Mouse (Mus musculus) 3134 (cell line): ENCODE data around the gene Bcl2l13.
"Not testable (repeated sequence)": the region's sequence is repeated elsewhere in the genome, so short reads cannot be mapped to it uniquely, and the experiment has no call there.

Experiments
- DNase-seq: peaks from one replicate; pipeline ENCODE4 v3.0.0-alpha.2; 2011; ENCODE audit warnings: low spot score; ENCODE audit not compliant: insufficient read length; ENCODE audit errors: extremely low read depth

Gene Bcl2l13

DNA sequence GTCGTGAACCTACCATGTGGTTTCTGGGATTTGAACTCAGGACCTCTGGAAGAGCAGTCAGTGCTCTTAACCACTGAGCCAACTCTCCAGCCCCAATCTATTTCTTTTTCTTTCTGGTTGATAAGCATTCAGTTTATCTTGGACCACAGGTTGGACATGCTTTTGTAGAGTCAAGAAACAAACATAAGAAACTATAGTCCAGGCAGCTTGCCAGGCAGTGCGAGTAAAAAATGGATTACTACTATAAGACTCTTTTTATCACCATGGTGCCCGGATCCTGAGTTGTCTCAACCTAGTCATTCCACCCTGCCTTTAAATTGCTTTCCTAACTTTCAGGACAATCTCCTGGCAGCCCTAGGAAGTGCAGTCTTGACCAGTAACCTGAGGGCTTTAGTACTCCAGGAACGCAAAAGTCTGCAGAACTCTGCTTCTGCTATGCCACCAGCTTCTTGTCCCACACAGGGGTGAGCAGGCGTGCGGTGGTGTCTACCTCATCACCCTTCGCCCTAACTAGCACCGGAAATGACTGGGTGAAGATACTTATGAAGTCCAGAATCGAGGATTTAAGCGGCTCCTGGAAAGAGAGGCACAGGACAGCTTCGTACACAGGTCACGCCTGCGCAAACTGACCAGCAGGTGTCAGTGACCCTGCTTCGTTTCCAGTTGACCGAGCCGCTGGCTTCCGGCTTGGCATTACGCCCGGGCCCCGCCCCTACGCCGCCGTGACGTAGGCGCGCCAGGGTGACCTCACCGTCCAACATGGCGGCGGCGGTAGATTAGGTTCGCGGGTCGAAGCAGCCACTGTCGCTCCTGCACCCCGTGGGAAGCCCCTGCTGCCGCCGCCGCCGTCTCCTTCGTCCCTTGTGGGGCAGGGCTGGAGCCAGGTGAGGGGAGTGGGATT is at the start of gene Bcl2l13:
Gene Bcl2l13 (plus strand): TSS at position 739 of the 901 bp plus-strand sequence.
- DNase-seq: peak; percentile 96

DNA sequence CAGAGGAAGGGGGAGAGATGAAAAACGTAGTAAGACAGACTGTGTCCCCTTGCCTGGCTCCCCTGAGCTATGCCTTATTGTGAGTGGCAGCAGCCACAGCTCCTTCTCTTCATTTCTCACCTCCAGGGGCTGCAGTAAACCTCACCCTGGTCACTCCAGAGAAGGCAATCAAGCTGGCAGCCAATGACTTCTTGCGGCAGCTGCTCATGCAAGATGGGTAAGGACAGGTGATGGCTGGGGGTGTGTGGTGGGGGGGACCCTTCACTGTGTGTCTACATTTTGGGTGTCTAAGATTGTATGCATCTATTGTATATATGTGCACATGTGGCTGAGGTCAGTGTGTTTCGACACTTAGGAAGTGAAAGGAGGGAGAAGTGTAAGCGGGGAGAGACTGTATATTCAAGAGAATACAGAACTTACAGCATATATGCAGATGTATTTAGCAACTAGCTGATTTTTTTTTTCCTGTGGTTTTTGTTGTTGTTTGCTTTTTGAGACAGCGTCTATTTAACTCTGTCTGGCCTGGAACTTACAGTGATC is 47.9 kb upstream of the Bcl2l13 start:
- no peak for DNase-seq

DNA sequence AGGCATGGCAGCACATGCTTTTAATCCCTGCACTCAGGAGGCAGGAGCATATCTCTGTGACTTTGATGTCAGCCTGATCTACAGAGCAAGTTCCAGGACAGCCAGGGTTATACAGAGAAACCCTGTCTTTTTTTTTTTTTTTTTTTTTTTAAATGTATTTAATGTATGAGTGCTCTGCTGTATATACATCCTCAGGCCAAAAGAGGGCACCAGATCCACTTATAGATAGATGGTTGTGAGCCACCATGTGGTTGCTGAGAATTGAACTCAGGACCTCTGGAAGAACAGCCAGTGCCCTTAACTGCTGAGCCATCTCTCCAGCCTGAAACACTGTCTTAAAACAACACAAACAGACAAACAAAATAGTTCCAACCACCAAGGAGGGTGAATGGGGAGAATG is 47.1 kb upstream of the Bcl2l13 start:
- no peak for DNase-seq

DNA sequence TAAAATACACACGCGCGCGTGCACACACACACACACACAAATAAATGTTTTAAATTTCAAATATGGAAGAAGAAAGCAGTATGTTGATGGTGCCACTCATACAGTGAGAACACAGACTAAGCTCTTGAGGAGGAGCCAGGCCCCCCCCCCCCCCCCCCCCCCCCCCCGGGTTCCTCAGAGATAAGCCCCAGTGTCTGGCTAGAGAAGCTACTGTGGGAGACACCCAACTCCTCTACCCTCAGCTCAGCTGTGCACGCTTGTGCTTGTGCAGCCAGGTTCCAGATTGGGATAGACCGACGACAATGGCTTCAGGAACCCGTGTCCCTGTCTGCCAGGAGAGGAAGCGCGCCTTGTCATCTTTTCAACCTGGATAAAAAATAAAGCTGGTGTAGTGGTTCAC is 45.9 kb upstream of the Bcl2l13 start:
- DNase-seq: no peak

DNA sequence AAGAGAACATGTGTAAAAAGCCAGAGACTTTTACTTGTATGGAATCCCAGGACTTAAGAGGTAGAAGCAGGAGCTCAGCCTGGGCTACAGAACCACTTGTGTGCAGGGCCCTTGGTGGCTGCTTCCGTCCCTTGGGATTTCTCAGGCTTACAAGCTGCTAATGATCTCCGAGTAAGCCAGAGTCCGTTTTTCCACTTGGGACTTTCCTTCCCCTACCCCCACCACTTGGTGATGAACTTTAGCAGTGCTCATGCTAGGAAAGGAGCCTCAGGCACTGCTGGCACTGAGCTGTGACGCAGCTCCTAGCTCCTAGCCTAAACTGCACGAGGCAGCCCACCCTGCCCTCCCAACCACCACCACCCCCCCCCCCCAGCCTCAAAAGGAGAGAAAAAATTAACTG is 45.3 kb upstream of the Bcl2l13 start:
- no peak for DNase-seq

DNA sequence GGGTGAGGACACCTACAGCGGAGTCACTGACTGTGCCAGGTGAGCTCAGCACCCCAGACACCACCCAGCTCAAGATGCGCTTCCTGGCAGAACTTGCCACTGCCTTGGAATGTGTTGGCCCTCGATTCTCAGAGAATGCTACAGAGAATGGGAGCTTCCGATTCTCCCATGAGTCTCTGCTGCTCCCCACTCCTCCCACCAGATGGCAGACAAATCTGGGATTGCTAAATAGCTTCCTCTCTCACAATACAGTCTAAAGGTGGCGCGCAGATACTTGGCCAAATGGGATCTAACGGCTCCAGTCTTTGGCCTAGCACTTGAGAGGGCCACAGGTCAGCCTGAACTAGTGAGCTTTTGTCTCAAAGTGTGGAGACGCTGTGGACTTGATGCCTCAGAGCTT is 43.1 kb upstream of the Bcl2l13 start:
- DNase-seq: no peak

DNA sequence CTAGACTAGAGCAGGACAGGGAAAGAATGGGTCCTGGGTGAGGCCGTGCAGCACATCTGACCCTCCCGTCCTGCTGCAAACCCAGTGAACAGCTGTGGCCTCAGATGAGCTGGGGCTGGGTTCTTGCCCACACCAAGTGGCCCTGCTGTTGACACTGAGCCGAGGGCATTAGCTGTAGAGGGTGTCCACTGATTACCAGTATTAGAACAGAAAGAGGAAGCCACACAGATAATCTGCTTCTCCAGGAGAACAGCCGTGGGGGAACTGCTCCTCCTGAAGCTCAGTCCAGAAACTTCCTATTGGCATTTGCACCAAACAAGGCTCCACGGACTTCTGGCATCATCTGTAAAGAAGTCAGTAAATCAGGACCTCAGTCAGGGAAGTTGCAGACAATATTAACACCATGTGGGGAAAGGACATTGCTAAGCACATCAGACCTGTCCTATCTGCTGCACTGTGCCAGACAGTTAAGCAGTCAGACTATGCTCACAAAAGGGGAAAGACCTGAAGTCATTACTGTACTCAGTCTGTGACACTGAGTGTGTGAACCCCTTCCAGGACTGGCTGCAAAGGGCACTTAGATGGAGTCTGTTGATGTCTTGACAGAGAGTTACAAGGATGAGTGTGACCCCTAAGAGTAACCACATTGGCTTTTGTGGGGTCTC is 40.5 kb upstream of the Bcl2l13 start:
- no peak for DNase-seq

DNA sequence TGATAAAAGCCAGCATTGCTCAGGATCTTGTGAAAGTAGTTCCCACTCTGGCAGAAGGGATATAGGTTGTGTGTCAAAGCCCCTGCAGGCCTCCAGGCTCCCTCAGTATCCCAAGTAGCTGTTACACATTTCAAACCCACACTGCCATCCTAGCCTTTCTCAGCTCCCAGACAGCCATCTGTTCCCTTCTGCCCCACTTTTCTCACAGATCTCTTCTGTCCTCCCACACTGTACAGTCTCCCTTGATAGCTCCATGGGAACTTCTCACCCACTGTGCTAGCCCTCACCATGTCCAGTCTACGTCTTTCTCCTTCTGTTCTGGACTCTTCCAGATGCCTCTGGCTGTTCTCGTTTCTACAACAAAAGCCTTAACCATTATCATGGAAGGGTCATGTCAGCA is 39.9 kb upstream of the Bcl2l13 start:
- no peak for DNase-seq

DNA sequence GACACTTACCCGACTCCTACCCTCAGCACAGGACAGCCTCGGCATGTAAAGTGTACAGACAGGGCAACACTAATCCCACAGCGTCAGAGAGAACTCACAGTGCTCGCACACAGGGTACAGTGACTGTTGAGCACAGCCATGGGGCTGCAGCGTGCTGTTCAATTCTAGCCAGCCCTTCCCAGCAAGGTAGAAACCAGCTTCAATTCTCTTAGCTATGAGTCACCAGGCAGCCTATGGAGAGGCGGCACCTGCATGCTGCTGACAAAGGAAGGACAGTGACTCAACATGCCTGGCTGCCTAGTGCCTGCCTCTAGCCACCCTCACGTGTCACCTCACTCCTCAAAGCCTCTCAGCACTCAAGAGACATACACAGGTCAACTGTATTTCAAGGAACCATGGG is 38.0 kb upstream of the Bcl2l13 start:
- DNase-seq: no peak

DNA sequence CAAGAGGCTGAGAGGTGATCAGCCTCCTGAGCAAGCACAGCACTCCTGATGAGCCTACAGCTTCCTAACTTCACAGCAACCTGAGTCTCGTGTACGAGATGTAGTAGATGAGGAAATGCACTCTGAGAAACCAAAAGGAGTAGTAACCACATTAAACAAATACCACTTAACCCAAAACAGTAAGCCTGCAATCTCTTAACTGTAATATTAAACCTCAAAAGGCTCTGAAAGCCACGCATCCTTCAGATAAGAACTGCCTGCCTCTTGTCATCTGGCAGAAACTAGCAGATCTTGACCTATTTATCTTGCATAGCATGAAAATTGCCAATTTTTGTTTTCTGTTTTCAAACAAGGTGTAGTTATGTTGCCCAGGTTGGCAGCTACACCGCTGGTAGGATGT is 37.1 kb upstream of the Bcl2l13 start:
- DNase-seq: no peak

DNA sequence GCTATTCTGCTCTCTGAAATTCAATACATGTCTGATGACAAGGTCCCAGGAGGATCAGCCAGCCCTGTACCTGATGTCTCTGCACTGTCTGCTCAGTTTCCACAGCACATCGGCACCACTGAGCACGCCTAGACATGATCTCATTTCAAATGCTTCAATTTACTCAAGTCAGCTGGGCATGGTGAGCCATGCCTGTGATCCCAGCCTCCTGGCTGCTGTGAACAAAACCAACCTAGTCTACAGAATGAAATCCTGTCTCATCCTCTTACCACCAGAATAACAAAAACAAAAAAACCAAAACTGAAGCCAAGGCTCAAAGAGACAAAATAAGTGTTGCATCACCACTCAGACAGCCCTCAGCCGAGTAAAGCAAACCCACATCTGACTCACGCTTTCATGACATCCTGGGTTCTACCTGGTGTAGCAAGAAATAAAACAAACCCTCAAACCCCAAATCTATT is 36.4 kb upstream of the Bcl2l13 start:
- no peak for DNase-seq

DNA sequence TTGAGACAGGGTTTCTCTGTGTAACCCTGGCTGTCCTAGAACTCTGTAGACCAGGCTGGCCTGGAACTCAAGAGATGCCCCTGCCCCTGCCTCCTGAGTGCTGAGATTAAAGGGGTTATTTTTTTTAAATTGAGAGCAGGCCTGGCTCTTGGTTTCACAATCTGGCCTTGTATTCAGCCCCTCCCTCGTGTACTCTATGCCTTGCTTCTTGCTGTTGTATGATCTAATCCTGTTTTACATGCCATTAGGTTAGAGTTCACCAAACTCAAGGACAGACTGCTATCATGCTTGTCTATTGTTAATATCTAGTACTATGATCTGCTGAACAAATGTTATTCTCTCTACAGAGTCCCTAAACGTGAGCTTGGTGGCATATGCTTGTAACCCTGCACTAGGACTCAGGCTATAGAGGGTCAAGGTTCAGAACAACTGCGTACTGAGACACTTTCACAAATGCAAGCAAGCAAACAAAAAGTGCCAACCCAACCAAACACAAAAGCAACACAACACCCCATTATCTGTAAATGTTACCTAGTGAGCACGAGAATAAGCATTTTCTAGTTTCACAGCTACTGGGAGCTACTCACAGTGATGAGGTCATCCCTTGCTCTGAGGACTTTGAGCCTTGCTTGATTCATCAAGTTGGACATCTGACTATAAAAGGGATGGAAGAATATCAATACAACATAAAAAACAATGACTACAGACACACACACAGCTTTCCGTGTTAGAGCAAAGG is 28.8 kb upstream of the Bcl2l13 start:
- DNase-seq: no peak

DNA sequence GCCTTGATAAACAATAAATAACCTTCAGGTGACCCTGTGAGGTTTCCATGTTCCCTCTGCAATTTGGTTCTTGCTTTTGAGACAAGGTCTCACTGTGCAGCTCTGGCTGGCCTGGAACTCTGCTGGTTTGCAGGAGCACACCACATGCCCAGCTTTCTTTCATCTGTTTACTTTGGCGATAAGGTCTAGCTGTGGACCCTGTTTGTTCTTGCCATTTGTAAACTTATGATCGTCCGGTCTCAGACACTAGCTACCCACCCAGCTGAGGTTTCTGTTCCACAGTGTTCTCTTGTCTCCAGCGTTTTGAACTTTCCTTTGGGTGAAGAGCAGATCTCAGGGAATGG is 28.3 kb upstream of the Bcl2l13 start:
- no peak for DNase-seq

DNA sequence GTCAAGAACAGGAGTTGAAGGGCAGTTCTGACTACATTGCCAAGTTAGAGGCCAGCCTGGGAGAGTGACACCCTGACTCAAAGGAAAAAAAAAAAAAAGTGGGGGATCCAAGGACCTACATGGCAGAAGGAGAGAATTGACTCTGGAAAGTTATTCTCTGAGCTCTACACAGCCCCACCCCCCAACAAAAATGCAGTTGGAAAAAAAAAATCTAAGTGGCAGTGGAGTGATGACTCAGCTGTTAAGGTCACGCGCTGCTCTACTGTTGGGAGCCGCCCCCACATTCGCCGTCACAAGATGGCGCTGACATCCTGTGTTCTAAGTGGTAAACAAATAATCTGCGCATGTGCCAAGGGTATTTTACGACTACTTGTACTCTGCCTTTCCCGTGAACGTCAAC is 24.0 kb upstream of the Bcl2l13 start:
- DNase-seq: not testable (repeated sequence)

DNA sequence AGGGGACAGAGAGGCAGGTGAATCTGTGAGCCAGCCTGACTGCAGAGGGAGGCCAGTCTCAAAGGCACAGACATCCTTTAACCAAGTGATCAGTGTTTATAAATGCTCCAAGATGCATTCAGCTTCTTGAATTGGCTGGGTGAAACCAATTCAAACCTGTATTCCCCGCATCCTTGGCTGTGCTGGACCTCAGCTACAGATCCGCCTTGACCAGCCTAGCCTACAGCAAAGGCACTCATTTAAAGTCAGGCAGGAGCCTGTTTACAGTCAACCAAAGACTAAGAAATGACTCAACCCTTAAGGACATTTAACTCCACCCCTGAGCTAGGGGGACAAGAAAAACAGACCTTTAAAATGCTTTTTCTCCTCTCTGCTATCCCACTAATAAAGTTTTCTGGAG is 16.7 kb upstream of the Bcl2l13 start:
- no peak for DNase-seq

DNA sequence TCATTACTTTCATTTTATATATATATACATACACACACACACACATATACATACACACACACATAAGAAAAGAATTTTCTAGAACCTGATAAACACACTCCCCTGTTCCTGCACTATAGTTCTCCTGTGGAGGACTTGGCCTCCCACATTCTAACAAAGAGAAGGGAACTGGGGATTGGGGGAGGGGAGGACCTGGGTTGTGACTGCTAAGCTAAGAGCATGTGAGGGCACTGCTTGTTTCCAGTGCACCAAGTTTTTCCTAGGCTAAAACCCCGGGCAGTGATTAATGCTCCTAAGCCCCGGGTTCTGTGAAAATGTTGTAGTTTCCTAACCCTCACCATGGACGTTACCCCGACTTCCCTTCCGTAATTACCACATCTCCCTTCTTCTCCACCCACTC is 15.9 kb upstream of the Bcl2l13 start:
- DNase-seq: no peak

DNA sequence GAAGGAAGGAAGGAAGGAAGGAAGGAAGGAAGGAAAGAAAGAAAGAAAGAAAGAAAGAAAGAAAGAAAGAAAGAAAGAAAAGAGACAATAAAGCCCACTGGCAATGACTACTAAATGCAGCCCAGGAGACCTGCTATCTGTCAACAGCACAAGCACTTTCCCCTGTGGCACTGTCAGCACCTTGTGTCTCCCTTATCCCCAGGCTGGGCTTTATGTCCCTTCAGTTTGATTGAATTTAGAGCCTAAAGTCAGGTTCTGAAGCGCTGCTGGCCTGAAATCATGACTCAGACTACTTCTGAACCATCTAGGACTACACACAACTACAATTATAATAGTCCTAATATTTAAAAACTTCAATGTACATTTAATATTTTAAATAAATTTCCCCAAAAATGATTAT is 15.1 kb upstream of the Bcl2l13 start:
- DNase-seq: no peak

DNA sequence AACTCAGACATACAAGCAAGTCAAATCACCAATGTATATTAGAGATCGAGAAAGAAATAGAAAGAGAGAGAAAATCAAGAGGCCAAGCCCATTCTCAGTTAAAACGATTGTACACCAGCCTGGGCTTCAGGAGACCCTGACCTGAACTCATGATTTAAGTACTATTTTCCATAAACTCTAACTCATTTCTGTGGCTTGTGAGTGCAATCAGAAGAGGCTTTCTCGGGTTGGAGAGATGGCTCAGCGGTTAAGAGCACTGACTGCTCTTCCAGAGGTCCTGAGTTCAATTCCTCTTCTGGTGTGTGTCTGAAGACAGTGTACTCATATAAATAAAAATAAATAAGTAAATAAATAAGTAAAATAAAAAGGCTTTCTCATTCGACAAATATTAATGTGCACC is 14.3 kb upstream of the Bcl2l13 start:
- no peak for DNase-seq

DNA sequence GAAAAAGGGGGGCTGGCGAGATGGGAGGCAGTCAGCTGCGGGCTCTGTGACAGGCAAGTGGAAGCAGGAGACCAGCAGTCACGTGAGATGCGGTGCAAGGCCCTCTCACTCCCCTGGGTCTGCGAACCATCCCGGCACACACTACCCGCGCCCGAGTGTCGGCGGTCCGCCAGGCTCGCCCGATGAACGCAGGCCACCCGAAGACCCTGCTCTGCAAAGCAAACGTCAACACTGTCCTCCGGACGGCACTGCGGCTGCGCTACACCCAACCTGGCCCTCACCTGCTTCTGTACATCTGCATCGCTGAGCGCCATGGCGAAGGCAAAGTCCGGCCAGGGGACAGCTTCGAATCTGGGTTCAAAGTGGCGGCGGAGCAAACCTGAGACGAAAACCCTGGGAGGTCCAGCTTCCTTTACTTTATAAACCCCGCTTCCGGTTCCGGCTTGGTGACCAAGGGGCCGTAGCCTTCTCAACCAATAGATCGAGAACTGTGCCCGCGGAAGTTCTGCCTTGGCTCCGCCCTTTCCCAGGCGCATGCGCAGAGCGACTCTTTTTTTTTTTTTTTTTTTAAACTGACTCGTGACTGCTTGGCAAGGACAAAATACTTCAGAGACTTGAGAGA is 13.6 kb upstream of the Bcl2l13 start, which contains the start of gene Atp6v1e1:
Gene Atp6v1e1 (minus strand): TSS at position 487 of the 622 bp plus-strand sequence.
- DNase-seq: peak; percentile 95

DNA sequence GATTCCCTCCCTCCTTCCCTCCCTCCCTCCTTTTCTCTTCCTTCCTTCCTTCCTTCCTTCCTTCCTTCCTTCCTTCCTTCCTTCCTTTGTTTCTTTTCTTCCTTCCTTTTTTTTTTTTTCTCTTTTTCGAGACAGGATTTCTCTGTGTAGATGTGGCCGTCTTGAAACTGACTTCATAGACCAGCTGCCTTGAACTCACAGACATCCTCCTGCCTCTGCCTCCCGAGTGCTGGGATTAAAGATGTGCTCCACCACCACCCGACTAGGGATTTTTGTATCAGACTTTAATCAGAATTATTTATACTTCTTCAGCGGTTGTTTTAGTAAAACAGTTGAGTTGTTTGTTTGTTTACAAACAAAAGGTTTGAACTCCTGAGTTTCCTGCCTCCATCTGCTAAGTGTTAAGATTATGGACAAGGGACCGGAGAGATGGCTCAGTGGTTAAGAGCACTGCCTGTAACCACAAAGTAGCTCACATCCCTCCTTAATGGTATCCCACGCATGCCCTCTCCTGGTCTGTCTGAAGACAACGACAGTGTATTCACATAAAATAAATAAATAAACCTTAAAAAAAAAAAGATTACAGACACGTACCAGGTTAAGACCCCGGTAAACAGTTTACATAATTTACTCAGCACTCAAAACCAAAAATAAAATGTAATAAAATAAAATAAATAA is 12.9 kb upstream of the Bcl2l13 start:
- no peak for DNase-seq
